Mouse (Mus musculus) thymus, adult 2 months (tissue): ENCODE measurements at regions not wholly inside any gene's neighbourhood (a gene's known extent, or its start where the extent isn't known, plus 50 kb on each side); places are given as distances from the start of the nearest gene placed in this dataset.

Experiments
- DNase-seq: peaks from one replicate; pipeline ENCODE4 v3.0.0; 2021
- H3K27ac ChIP-seq: fragments of 200-500 bp; 2 replicates; pipeline ENCODE4 v1.5.1; 2012; ENCODE audit warnings: low read length, control low read depth; ENCODE audit not compliant: control insufficient read depth, insufficient read depth
- H3K27me3 ChIP-seq: fragments of 200-500 bp; 2 replicates; pipeline ENCODE4 v1.6.1; 2012; ENCODE audit warnings: mild to moderate bottlenecking, low read length, moderate library complexity, mixed read lengths; ENCODE audit not compliant: control insufficient read depth, insufficient read depth
- H3K36me3 ChIP-seq: fragments of 200-500 bp; 2 replicates; pipeline ENCODE4 v1.6.1; 2012; ENCODE audit warnings: mild to moderate bottlenecking, low read length, moderate library complexity; ENCODE audit not compliant: control insufficient read depth, insufficient read depth
- H3K4me1 ChIP-seq: fragments of 200-500 bp; replicated peaks from 2 replicates; pipeline ENCODE4 v1.6.1; 2012; ENCODE audit warnings: low read length; ENCODE audit not compliant: control insufficient read depth, insufficient read depth
- H3K4me3 ChIP-seq: fragments of 200-500 bp; 2 replicates; pipeline ENCODE4 v1.5.1; 2012; ENCODE audit warnings: mild to moderate bottlenecking, low read length, control low read depth, moderate library complexity; ENCODE audit not compliant: control insufficient read depth, insufficient read depth
- CTCF ChIP-seq: fragments of 200-500 bp; IDR thresholded peaks from 2 replicates; pipeline ENCODE4 v1.5.1; 2012; ENCODE audit warnings: mild to moderate bottlenecking, control low read depth, low read length, moderate library complexity, borderline replicate concordance; ENCODE audit not compliant: control insufficient read depth, poor library complexity, insufficient read depth; ENCODE audit errors: extremely low read depth
- POLR2A ChIP-seq: fragments of 200-500 bp; IDR thresholded peaks from 2 replicates; pipeline ENCODE4 v1.6.1; 2012; ENCODE audit warnings: mild to moderate bottlenecking, low read length, control low read depth, moderate library complexity; ENCODE audit not compliant: control insufficient read depth, poor library complexity, insufficient read depth; ENCODE audit errors: extremely low read depth
- WGBS: fragments of 180-500 bp; shearing (Covaris S2); methylation state at CpG from one replicate; pipeline ENCODE4 v1.1.7; 2018; 5-methylcytosine and 5-hydroxymethylcytosine counted together

DNA sequence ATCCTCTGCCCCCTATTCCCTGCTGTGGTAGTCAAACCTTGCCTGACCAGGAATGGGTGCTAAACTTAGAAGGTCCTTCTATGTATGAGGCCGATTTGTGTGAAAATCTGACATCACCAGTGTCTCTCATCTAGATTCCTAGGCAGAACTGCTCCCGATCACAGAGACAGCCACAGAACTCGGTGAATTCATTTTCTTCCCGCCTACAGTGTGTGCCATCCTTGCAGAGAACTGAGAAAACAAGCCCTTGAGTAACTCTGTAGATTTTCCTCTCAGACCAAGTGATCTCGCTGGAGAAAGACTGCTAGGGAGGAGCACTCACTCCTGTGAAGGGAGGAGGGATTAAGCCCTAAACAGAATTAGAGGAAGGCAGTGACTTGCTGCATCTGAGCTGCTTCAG lies 89.3 kb downstream of the Fam168b start:
- Histone ChIP-seq H3K27ac (no peak overlapping the region), H3K4me1 (no peaks in the 10 kb centered on the region), H3K4me3 (no peak overlapping the region), H3K27me3 (peaks cover 13% of the 10 kb centered on the region), H3K36me3 (no peaks in the 10 kb centered on the region)
- WGBS: 59% methylated on average over 5 of the region's 5 CpGs
- TF ChIP-seq POLR2A: no peak
- TF ChIP-seq CTCF: no peak
- DNase-seq: no peak

GRCm38 (mm10) chr1:34760547-34760946 lies 82.3 kb downstream of the Fam168b start:
- H3K36me3 ChIP-seq: no peaks in the 10 kb centered on the region
- no peaks in the 10 kb centered on the region for H3K27me3 ChIP-seq
- no peaks in the 10 kb centered on the region for H3K4me1 ChIP-seq
- H3K4me3 ChIP-seq: no peak overlapping the region
- no peak for TF ChIP-seq POLR2A
- no peak overlapping the region for H3K27ac ChIP-seq
- DNase-seq: no peak
- WGBS: 84% methylated on average over 4 of the region's 4 CpGs

GRCm38 (mm10) chr1:34761436-34761835 lies 81.4 kb downstream of the Fam168b start:
- Histone ChIP-seq H3K27me3 (no peaks in the 10 kb centered on the region), H3K27ac (no peak overlapping the region), H3K4me1 (no peaks in the 10 kb centered on the region), H3K4me3 (no peak overlapping the region), H3K36me3 (no peaks in the 10 kb centered on the region)
- no peak for TF ChIP-seq CTCF
- no peak for TF ChIP-seq POLR2A
- DNase-seq: no peak

DNA sequence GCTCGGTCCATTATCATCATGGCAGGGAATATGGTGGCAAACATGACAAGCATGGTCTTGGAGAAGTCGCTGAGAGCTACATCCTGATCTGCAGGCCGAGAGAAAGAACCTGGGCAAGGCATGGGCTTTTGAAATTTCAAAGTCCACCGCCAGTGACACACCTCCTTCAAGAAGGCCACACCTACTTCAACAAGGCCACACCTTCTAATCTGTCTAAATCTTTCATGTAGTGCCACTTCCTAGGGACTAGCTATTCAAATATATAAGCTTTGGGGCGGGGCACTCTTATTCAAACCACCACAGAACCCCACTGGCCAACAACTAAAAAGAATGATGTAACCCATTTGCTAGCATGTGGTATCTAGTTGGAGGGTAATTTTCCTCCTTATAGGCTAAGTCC lies 81.0 kb downstream of the Fam168b start:
- WGBS: 95% methylated on average over 5 of the region's 5 CpGs

More for the DNA sequence above, 81.0 kb downstream of the Fam168b start:
- no peak overlapping the region for H3K27ac ChIP-seq
- no peak for DNase-seq
- H3K4me3 ChIP-seq: no peak overlapping the region
- TF ChIP-seq CTCF (no peak), POLR2A (no peak)
- H3K27me3 ChIP-seq: no peaks in the 10 kb centered on the region
- no peaks in the 10 kb centered on the region for H3K4me1 ChIP-seq
- no peaks in the 10 kb centered on the region for H3K36me3 ChIP-seq
